Mouse (Mus musculus): ENCODE data around the gene 4933427D14Rik. TPM values are rescaled to one million over a fixed set of nuclear protein-coding genes. Genes with fewer than 3 reads are reported as not detected.

Gene 4933427D14Rik
- total RNA-seq, 1 experiment from 2014 or later, result 9.4 TPM

Other genes starting within 250 kb of the 4933427D14Rik start
- gene Aipl1, start 169.9 kb downstream of the 4933427D14Rik start, total RNA-seq (2021), result 0.15 and 0.41 TPM in 2 replicates
- 13.2 and 13.4 TPM in 2 replicates for gene Pimreg, start 165.4 kb downstream of the 4933427D14Rik start, total RNA-seq (2021)
- 0.63 and 1.4 TPM in 2 replicates for gene Pitpnm3, start 71.7 kb downstream of the 4933427D14Rik start, total RNA-seq (2021)
- gene Gm43951, start 619 bp downstream of the 4933427D14Rik start, total RNA-seq (2021), result 0.78 and 1.4 TPM in 2 replicates
- 72.5 and 75.9 TPM in 2 replicates for gene Txndc17, start 88 bp upstream of the 4933427D14Rik start, total RNA-seq (2021)
- gene Med31, start 8.1 kb upstream of the 4933427D14Rik start, total RNA-seq (2021), result 12.3 and 13.6 TPM in 2 replicates
- gene Slc13a5, start 59.8 kb upstream of the 4933427D14Rik start, total RNA-seq (2021), result 0.11 and 0.15 TPM in 2 replicates
- gene Xaf1, start 94.2 kb upstream of the 4933427D14Rik start, total RNA-seq (2021), result 15.3 and 16.5 TPM in 2 replicates
- gene Fbxo39, start 107.0 kb upstream of the 4933427D14Rik start, total RNA-seq (2021), result not detected in 2 replicates
- gene Tekt1, start 155.0 kb upstream of the 4933427D14Rik start, total RNA-seq (2021), result not detected in 2 replicates
- 4.1 and 5.4 TPM in 2 replicates for gene Smtnl2, start 204.3 kb upstream of the 4933427D14Rik start, total RNA-seq (2021)
- 1.7 and 2.8 TPM in 2 replicates for gene Ggt6, start 228.1 kb upstream of the 4933427D14Rik start, total RNA-seq (2021)
- 85.6 and 101 TPM in 2 replicates for gene Mybbp1a, start 233.9 kb upstream of the 4933427D14Rik start, total RNA-seq (2021)